Mouse (Mus musculus): ENCODE data around the gene 4930544D05Rik.

- TF ChIP-seq POLR2A (IDR thresholded peaks at IDR 0.05; ENCODE audit: control insufficient read depth, low read depth, low read length) (no peak), CTCF (IDR thresholded peaks at IDR 0.05; ENCODE audit: control insufficient read depth, insufficient read depth, insufficient replicate concordance, low read depth, low read length) (peak; percentile 9; the same call in 1 of the 2 replicates)
These were observed 7.5 kb downstream of the 4930544D05Rik start for GRCm38 (mm10) chr11:70623053-70623742.
